Mouse (Mus musculus) stomach, postnatal 0 days (tissue): Measurements from ENCODE around the gene Arhgap15. TPM values are rescaled to one million over a fixed set of nuclear protein-coding genes. Genes with fewer than 3 reads are reported as not detected.

Source experiments
- ATAC-seq: fragments of 200-750 bp; cut with Nextera tagmentation; 2 replicates; pipeline ENCODE4 v1.8.0; 2017; ENCODE audit not compliant: low FRiP score, low TSS enrichment
- DNase-seq: peaks from one replicate; pipeline ENCODE4 v3.0.0-alpha.2; 2016; ENCODE audit warnings: low spot score
- H3K27ac ChIP-seq: fragments of 300-500 bp; sonication (generic); replicated peaks from 2 replicates; pipeline ENCODE4 v1.5.1; 2014; ENCODE audit warnings: mild to moderate bottlenecking, control low read depth
- H3K27me3 ChIP-seq: fragments of 300-500 bp; sonication (generic); 2 replicates; pipeline ENCODE4 v1.6.1; 2014; ENCODE audit warnings: low read length; ENCODE audit not compliant: control insufficient read depth, insufficient read depth
- H3K36me3 ChIP-seq: fragments of 300-500 bp; sonication (generic); 2 replicates; pipeline ENCODE4 v1.6.1; 2014; ENCODE audit warnings: low read length, mixed read lengths; ENCODE audit not compliant: control insufficient read depth, insufficient read depth
- H3K4me1 ChIP-seq: fragments of 300-500 bp; sonication (generic); replicated peaks from 2 replicates; pipeline ENCODE4 v1.6.1; 2014; ENCODE audit warnings: antibody characterized with exemption; ENCODE audit not compliant: control insufficient read depth, insufficient read depth
- H3K4me2 ChIP-seq: fragments of 300-500 bp; sonication (generic); replicated peaks from 2 replicates; pipeline ENCODE4 v1.6.1; 2014; ENCODE audit warnings: low read depth, mild to moderate bottlenecking, control low read depth, moderate library complexity
- H3K4me3 ChIP-seq: fragments of 300-500 bp; sonication (generic); 2 replicates; pipeline ENCODE4 v1.5.1; 2014; ENCODE audit warnings: low read depth, low read length, control low read depth
- H3K9ac ChIP-seq: fragments of 300-500 bp; sonication (generic); 2 replicates; pipeline ENCODE4 v1.6.1; 2014; ENCODE audit warnings: mild to moderate bottlenecking, low read length, control low read depth, mixed read lengths
- H3K9me3 ChIP-seq: fragments of 300-500 bp; sonication (generic); 2 replicates; pipeline ENCODE4 v1.6.1; 2016; ENCODE audit warnings: low read length; ENCODE audit not compliant: control insufficient read depth
- CTCF ChIP-seq: IDR thresholded peaks from 2 replicates; pipeline ENCODE4 v1.5.1; 2016; ENCODE audit warnings: antibody characterized with exemption, low read depth, mild to moderate bottlenecking, moderate library complexity
- EP300 ChIP-seq: optimal IDR thresholded peaks from 2 replicates; pipeline ENCODE3; 2016; ENCODE audit warnings: antibody characterized with exemption
- WGBS: fragments of 180-500 bp; shearing (Covaris S2); extraction: QIAGEN DNeasy Blood & Tissue Kit; methylation state at CpG from one replicate; pipeline ENCODE4 v1.1.7; 2014; 5-methylcytosine and 5-hydroxymethylcytosine counted together
- polyA plus RNA-seq: library from polyadenylated mRNA; unstranded; fragments of >200 nt; fragmentation: Nextera tagmentation; extraction: Ambion mirVana; gene quantifications from 2 replicates; pipeline ENCODE4 v1.2.1, GENCODE M21; 2015

Arhgap15 gene
- polyA plus RNA-seq, 1 experiment from 2014 or later: 0.93 TPM

- WGBS: 93% methylated on average over 6 of the region's 6 CpGs
- no peak for ATAC-seq
- H3K9me3 ChIP-seq: no peaks in the 10 kb centered on the region
- H3K9ac ChIP-seq: no peak overlapping the region
- no peak overlapping the region for H3K27ac ChIP-seq
- no peaks in the 10 kb centered on the region for H3K4me1 ChIP-seq
- TF ChIP-seq EP300: no peak
- no peak for TF ChIP-seq CTCF
- no peak overlapping the region for H3K4me2 ChIP-seq
- DNase-seq: no peak
- no peak overlapping the region for H3K4me3 ChIP-seq
- no peaks in the 10 kb centered on the region for H3K36me3 ChIP-seq
- no peaks in the 10 kb centered on the region for H3K27me3 ChIP-seq
These were observed 589.8 kb downstream of the Arhgap15 start for GRCm38 (mm10) chr2:44338467-44338866.

DNA sequence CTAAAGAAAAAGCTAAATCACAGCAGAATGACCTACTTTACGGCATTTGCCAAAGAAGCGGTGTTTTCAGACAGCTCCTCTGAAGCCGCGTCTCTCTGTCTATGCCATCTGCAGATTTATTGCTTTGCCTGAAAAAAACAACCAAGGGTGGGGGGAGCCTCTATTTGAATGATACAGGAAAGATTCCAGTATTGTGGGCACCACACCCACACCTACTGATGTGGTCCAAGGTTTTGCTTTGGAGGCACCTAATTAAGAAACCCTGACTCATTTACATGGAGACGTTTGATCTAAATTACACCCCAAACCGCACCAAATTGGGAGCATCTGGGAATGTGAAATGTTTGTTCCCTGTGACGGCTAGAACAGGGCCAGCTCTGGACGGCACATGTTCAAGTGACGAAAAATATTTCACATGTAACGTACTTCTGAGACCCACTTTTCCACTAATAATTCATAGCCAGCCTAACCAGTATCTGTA is 592.5 kb downstream of the Arhgap15 start:
- WGBS: 82% methylated on average over 10 of the region's 10 CpGs
- Histone ChIP-seq H3K9me3 (no peaks in the 10 kb centered on the region), H3K27ac (no peak overlapping the region), H3K4me1 (no peaks in the 10 kb centered on the region), H3K36me3 (no peaks in the 10 kb centered on the region), H3K27me3 (no peaks in the 10 kb centered on the region), H3K9ac (no peak overlapping the region), H3K4me3 (no peak overlapping the region), H3K4me2 (no peak overlapping the region)
- no peak for TF ChIP-seq EP300
- TF ChIP-seq CTCF: no peak
- DNase-seq (no peak), ATAC-seq (no peak)

- DNase-seq: no peak
- Histone ChIP-seq H3K9ac (no peak overlapping the region), H3K36me3 (no peaks in the 10 kb centered on the region), H3K4me3 (no peak overlapping the region), H3K27me3 (no peaks in the 10 kb centered on the region), H3K4me2 (no peak overlapping the region), H3K9me3 (no peaks in the 10 kb centered on the region), H3K27ac (no peak overlapping the region), H3K4me1 (no peaks in the 10 kb centered on the region)
- TF ChIP-seq EP300 (no peak), CTCF (no peak)
- no peak for ATAC-seq
- 92% methylated on average over 8 of the region's 8 CpGs for WGBS
These were observed 596.2 kb downstream of the Arhgap15 start for GRCm38 (mm10) chr2:44344861-44345260.

GRCm38 (mm10) chr2:44345325-44345945 is 596.8 kb downstream of the Arhgap15 start:
- 92% methylated on average over 5 of the region's 5 CpGs for WGBS
- Histone ChIP-seq H3K9me3 (no peaks in the 10 kb centered on the region), H3K4me1 (no peaks in the 10 kb centered on the region), H3K36me3 (no peaks in the 10 kb centered on the region), H3K4me3 (no peak overlapping the region), H3K27ac (no peak overlapping the region), H3K27me3 (no peaks in the 10 kb centered on the region), H3K9ac (no peak overlapping the region), H3K4me2 (no peak overlapping the region)
- TF ChIP-seq EP300 (no peak), CTCF (no peak)
- DNase-seq: no peak
- no peak for ATAC-seq

GRCm38 (mm10) chr2:44346184-44346583 is 597.6 kb downstream of the Arhgap15 start:
- Histone ChIP-seq H3K4me1 (no peaks in the 10 kb centered on the region), H3K4me3 (no peak overlapping the region), H3K4me2 (no peak overlapping the region), H3K27me3 (no peaks in the 10 kb centered on the region), H3K9ac (no peak overlapping the region), H3K36me3 (no peaks in the 10 kb centered on the region), H3K27ac (no peak overlapping the region), H3K9me3 (no peaks in the 10 kb centered on the region)
- WGBS: 84% methylated on average over 4 of the region's 4 CpGs
- DNase-seq (no peak), ATAC-seq (no peak)
- TF ChIP-seq EP300: no peak
- TF ChIP-seq CTCF: no peak

- no peak for TF ChIP-seq CTCF
- no peak for TF ChIP-seq EP300
- ATAC-seq (no peak), DNase-seq (no peak)
These were observed 599.2 kb downstream of the Arhgap15 start for GRCm38 (mm10) chr2:44347781-44348180.

More at GRCm38 (mm10) chr2:44347781-44348180, 599.2 kb downstream of the Arhgap15 start:
- Histone ChIP-seq H3K4me1 (no peaks in the 10 kb centered on the region), H3K27ac (no peak overlapping the region), H3K9ac (no peak overlapping the region), H3K9me3 (no peaks in the 10 kb centered on the region), H3K27me3 (no peaks in the 10 kb centered on the region), H3K4me2 (no peak overlapping the region), H3K36me3 (no peaks in the 10 kb centered on the region), H3K4me3 (no peak overlapping the region)
- WGBS: 75% methylated on average over 5 of the region's 5 CpGs
